Mouse (Mus musculus) urinary bladder, postnatal 10 days (tissue): ENCODE measurements around the gene Dcpp1.

ENCODE experiments used
- DNase-seq: peaks from one replicate; pipeline ENCODE4 v3.0.0; 2022; ENCODE audit warnings: low spot score

Dcpp1 gene

GRCm38 (mm10) chr17:23931157-23931556 is 50.5 kb downstream of the Dcpp1 start:
- DNase-seq, result no peak
